Mouse (Mus musculus) ES-E14 (cell line): ENCODE measurements around the gene Ptprh.

Source experiments
- CHD2 ChIP-seq: IDR thresholded peaks from 2 replicates; pipeline ENCODE4 v1.6.1; 2014; ENCODE audit warnings: mild to moderate bottlenecking, low read depth, low read length, inconsistent platforms
- HCFC1 ChIP-seq: IDR thresholded peaks from 2 replicates; pipeline ENCODE4 v1.6.1; 2012; ENCODE audit warnings: low read length, inconsistent platforms, borderline replicate concordance; ENCODE audit not compliant: insufficient read depth
- MAFK ChIP-seq: IDR thresholded peaks from 2 replicates; pipeline ENCODE4 v1.6.1; 2014; ENCODE audit warnings: mild to moderate bottlenecking, low read depth, low read length, inconsistent platforms; ENCODE audit not compliant: insufficient read depth
- ZC3H11A ChIP-seq: IDR thresholded peaks from 2 replicates; pipeline ENCODE4 v1.6.1; 2012; ENCODE audit warnings: low read depth, mild to moderate bottlenecking, inconsistent platforms, low read length, borderline replicate concordance
- ZNF384 ChIP-seq: IDR thresholded peaks from 2 replicates; pipeline ENCODE4 v1.6.1; 2012; ENCODE audit warnings: low read depth, low read length, inconsistent platforms

DNA sequence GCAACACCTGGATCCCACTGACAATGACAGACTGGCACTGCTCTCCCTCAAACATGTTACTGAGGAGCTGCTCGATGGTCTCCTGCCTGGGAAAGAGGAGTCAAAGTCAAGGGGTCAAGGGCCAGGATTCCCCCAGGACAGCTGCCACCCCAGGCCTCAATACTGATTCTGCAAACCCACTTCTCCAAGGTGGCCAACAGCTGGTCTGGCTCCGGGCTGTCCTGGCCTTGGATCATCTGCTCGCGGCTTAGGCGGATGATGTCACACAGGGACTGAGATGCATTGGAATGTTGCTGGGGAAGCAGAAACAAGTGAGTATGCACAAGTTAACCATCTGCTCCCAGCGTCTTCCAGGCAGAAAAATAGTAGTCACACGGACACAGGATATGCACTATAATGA is 38.1 kb upstream of the Ptprh start:
- TF ChIP-seq MAFK, result no peak
- TF ChIP-seq ZC3H11A, result no peak
- TF ChIP-seq HCFC1, result no peak
- TF ChIP-seq ZNF384, result no peak
- no peak for TF ChIP-seq CHD2
